Mouse (Mus musculus): Measurements from ENCODE around the gene Krt79. TPM values are rescaled to one million over a fixed set of nuclear protein-coding genes. Genes with fewer than 3 reads are reported as not detected.
A peak's percentile ranks its signal among the peaks of the same experiment; 100 is the strongest.

Gene Krt79
- polyA plus RNA-seq (2014; fragmentation: Nextera tagmentation; extraction: Ambion mirVana) = not detected in 2 replicates

GRCm38 (mm10) chr15:101940274-101940829 lies at the start of gene Krt79:
Krt79 (minus strand) TSS chr15:101940324.
- no peak within 1 kb of the TSS for H3K27ac ChIP-seq (replicated peaks; ENCODE audit: low read depth, low read length)
- DNase-seq (ENCODE audit: low spot score) = no peak
- no peaks in the 10 kb centered on the region for H3K36me3 ChIP-seq (ENCODE audit: control insufficient read depth, insufficient read depth, low read length)
- no peak for ATAC-seq (ENCODE audit: insufficient number of reproducible peaks, low FRiP score, low TSS enrichment, low read depth)
- H3K4me3 ChIP-seq (ENCODE audit: low read depth, low read length) = no peak within 1 kb of the TSS
- no peaks in the 10 kb centered on the region for H3K27me3 ChIP-seq (ENCODE audit: control insufficient read depth, insufficient read depth, low read length)
- no peak within 1 kb of the TSS for H3K9ac ChIP-seq (ENCODE audit: low read length)
- 66% methylated on average over 6 of the region's 6 CpGs for whole genome bisulfite sequencing
- no peaks in the 10 kb centered on the region for H3K4me1 ChIP-seq (ENCODE audit: control insufficient read depth, insufficient read depth, low read length)
- no peak within 1 kb of the TSS for H3K4me2 ChIP-seq (ENCODE audit: low read depth, severe bottlenecking)
- no peaks in the 10 kb centered on the region for H3K9me3 ChIP-seq (ENCODE audit: control insufficient read depth, low read length)

- no peak for ATAC-seq (ENCODE audit: insufficient number of reproducible peaks, low FRiP score, low TSS enrichment, low read depth)
- Histone ChIP-seq H3K36me3 (ENCODE audit: control insufficient read depth, insufficient read depth, low read length) (no peaks in the 10 kb centered on the region), H3K27me3 (ENCODE audit: control insufficient read depth, insufficient read depth, low read length) (no peaks in the 10 kb centered on the region), H3K4me1 (ENCODE audit: control insufficient read depth, insufficient read depth, low read length) (no peaks in the 10 kb centered on the region), H3K4me2 (ENCODE audit: low read depth, severe bottlenecking) (no peak overlapping the region), H3K4me3 (ENCODE audit: low read depth, low read length) (no peak overlapping the region), H3K9ac (ENCODE audit: low read length) (no peak overlapping the region), H3K27ac (replicated peaks; ENCODE audit: low read depth, low read length) (no peak overlapping the region), H3K9me3 (ENCODE audit: control insufficient read depth, low read length) (no peaks in the 10 kb centered on the region)
- DNase-seq (ENCODE audit: low spot score) = no peak
- WGBS = 57% methylated on average over 8 of the region's 8 CpGs
These were observed 48.6 kb upstream of the Krt79 start for GRCm38 (mm10) chr15:101988714-101989113.

DNA sequence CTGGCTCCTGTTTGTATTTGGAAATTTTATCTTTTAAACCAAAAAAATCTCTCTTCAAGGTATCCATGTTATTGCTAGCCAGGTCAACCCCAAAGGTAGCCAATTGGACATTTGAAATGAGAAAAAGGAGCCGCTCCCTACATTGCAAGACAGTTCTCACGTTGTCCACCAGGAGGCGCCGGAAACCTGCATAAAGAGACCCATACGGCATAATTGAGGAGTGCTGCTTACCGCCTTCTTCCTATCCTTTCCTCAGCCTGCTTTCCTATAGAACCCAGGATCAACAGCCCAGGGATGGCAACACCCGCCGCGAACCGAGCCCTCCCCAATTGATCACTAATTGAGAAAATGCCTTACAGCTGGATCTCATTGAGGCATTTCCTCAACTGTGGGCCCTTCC lies 48.0 kb upstream of the Krt79 start:
- H3K36me3 ChIP-seq (ENCODE audit: control insufficient read depth, insufficient read depth, low read length) = no peaks in the 10 kb centered on the region
- H3K27me3 ChIP-seq (ENCODE audit: control insufficient read depth, insufficient read depth, low read length) = no peaks in the 10 kb centered on the region
- H3K4me2 ChIP-seq (ENCODE audit: low read depth, severe bottlenecking) = no peak overlapping the region
- WGBS = under 1% methylated on average over 10 of the region's 10 CpGs
- H3K27ac ChIP-seq (replicated peaks; ENCODE audit: low read depth, low read length) = no peak overlapping the region
- H3K4me1 ChIP-seq (ENCODE audit: control insufficient read depth, insufficient read depth, low read length) = no peaks in the 10 kb centered on the region
- H3K9ac ChIP-seq (ENCODE audit: low read length) = no peak overlapping the region
- no peak overlapping the region for H3K4me3 ChIP-seq (ENCODE audit: low read depth, low read length)
- H3K9me3 ChIP-seq (ENCODE audit: control insufficient read depth, low read length) = no peaks in the 10 kb centered on the region
- ATAC-seq (ENCODE audit: insufficient number of reproducible peaks, low FRiP score, low TSS enrichment, low read depth) (no peak), DNase-seq (ENCODE audit: low spot score) (peak; percentile 94)

DNA sequence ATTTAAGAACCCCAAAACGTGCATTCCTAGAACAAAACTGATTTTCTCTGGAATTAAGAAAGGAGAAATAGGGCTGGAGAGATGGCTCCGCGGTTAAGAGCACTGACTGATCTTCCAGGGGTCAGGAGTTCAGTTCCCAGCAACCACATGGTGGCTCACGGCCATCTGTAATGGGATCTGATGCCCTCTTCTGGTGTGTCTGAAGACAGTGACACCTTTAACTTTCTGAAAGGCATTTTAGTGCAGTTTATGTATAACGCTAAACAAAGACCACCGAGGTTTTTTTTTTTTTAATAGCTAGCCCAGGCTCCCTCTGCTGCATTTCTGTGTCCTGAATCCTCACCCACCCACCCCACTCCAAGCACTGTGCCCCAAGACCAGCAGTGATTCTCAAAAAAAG lies 44.6 kb upstream of the Krt79 start:
- Histone ChIP-seq H3K9me3 (ENCODE audit: control insufficient read depth, low read length) (no peaks in the 10 kb centered on the region), H3K36me3 (ENCODE audit: control insufficient read depth, insufficient read depth, low read length) (no peaks in the 10 kb centered on the region), H3K9ac (ENCODE audit: low read length) (peak overlapping the region; percentile 40; the same call in 1 of the 2 replicates), H3K27ac (replicated peaks; ENCODE audit: low read depth, low read length) (no peak overlapping the region), H3K27me3 (ENCODE audit: control insufficient read depth, insufficient read depth, low read length) (no peaks in the 10 kb centered on the region), H3K4me2 (ENCODE audit: low read depth, severe bottlenecking) (peak overlapping the region; percentile 24), H3K4me1 (ENCODE audit: control insufficient read depth, insufficient read depth, low read length) (no peaks in the 10 kb centered on the region), H3K4me3 (ENCODE audit: low read depth, low read length) (no peak overlapping the region)
- ATAC-seq (ENCODE audit: insufficient number of reproducible peaks, low FRiP score, low TSS enrichment, low read depth) (no peak), DNase-seq (ENCODE audit: low spot score) (no peak)
- 15% methylated on average over 6 of the region's 6 CpGs for whole genome bisulfite sequencing

GRCm38 (mm10) chr15:101983949-101984601 lies 44.0 kb upstream of the Krt79 start:
- H3K9ac ChIP-seq (ENCODE audit: low read length) = peak overlapping the region; percentile 37; the same call in 1 of the 2 replicates
- peak overlapping the region; percentile 56; the same call in 1 of the 2 replicates for H3K27ac ChIP-seq (replicated peaks; ENCODE audit: low read depth, low read length)
- peak; percentile 83 for ATAC-seq (ENCODE audit: insufficient number of reproducible peaks, low FRiP score, low TSS enrichment, low read depth)
- H3K4me3 ChIP-seq (ENCODE audit: low read depth, low read length) = peak overlapping the region; percentile 21; the same call in 1 of the 2 replicates
- no peaks in the 10 kb centered on the region for H3K36me3 ChIP-seq (ENCODE audit: control insufficient read depth, insufficient read depth, low read length)
- H3K27me3 ChIP-seq (ENCODE audit: control insufficient read depth, insufficient read depth, low read length) = no peaks in the 10 kb centered on the region
- peak; percentile 98 for DNase-seq (ENCODE audit: low spot score)
- WGBS = 2% methylated on average over 15 of the region's 15 CpGs
- no peaks in the 10 kb centered on the region for H3K9me3 ChIP-seq (ENCODE audit: control insufficient read depth, low read length)
- no peaks in the 10 kb centered on the region for H3K4me1 ChIP-seq (ENCODE audit: control insufficient read depth, insufficient read depth, low read length)
- peak overlapping the region; percentile 41 for H3K4me2 ChIP-seq (ENCODE audit: low read depth, severe bottlenecking)

- no peaks in the 10 kb centered on the region for H3K36me3 ChIP-seq (ENCODE audit: control insufficient read depth, insufficient read depth, low read length)
- H3K27me3 ChIP-seq (ENCODE audit: control insufficient read depth, insufficient read depth, low read length) = no peaks in the 10 kb centered on the region
- peak overlapping the region; percentile 41 for H3K4me2 ChIP-seq (ENCODE audit: low read depth, severe bottlenecking)
- no peaks in the 10 kb centered on the region for H3K4me1 ChIP-seq (ENCODE audit: control insufficient read depth, insufficient read depth, low read length)
- no peak for DNase-seq (ENCODE audit: low spot score)
- H3K9me3 ChIP-seq (ENCODE audit: control insufficient read depth, low read length) = no peaks in the 10 kb centered on the region
- WGBS = 83% methylated on average over 13 of the region's 13 CpGs
- H3K9ac ChIP-seq (ENCODE audit: low read length) = peak overlapping the region; percentile 37; the same call in 1 of the 2 replicates
- ATAC-seq (ENCODE audit: insufficient number of reproducible peaks, low FRiP score, low TSS enrichment, low read depth) = no peak
- no peak overlapping the region; the same call in 1 of the 2 replicates for H3K27ac ChIP-seq (replicated peaks; ENCODE audit: low read depth, low read length)
- H3K4me3 ChIP-seq (ENCODE audit: low read depth, low read length) = no peak overlapping the region
These were observed 43.3 kb upstream of the Krt79 start for GRCm38 (mm10) chr15:101983315-101983948.

GRCm38 (mm10) chr15:101980849-101981248 lies 40.7 kb upstream of the Krt79 start:
- no peaks in the 10 kb centered on the region for H3K9me3 ChIP-seq (ENCODE audit: control insufficient read depth, low read length)
- no peak overlapping the region for H3K4me3 ChIP-seq (ENCODE audit: low read depth, low read length)
- H3K27me3 ChIP-seq (ENCODE audit: control insufficient read depth, insufficient read depth, low read length) = no peaks in the 10 kb centered on the region
- H3K4me1 ChIP-seq (ENCODE audit: control insufficient read depth, insufficient read depth, low read length) = peaks cover 21% of the 10 kb centered on the region
- H3K36me3 ChIP-seq (ENCODE audit: control insufficient read depth, insufficient read depth, low read length) = no peaks in the 10 kb centered on the region
- ATAC-seq (ENCODE audit: insufficient number of reproducible peaks, low FRiP score, low TSS enrichment, low read depth) = no peak
- H3K4me2 ChIP-seq (ENCODE audit: low read depth, severe bottlenecking) = no peak overlapping the region
- no peak for DNase-seq (ENCODE audit: low spot score)
- H3K27ac ChIP-seq (replicated peaks; ENCODE audit: low read depth, low read length) = no peak overlapping the region
- H3K9ac ChIP-seq (ENCODE audit: low read length) = no peak overlapping the region
- 62% methylated on average over 6 of the region's 6 CpGs for WGBS

- peak; percentile 78 for DNase-seq (ENCODE audit: low spot score)
- H3K27me3 ChIP-seq (ENCODE audit: control insufficient read depth, insufficient read depth, low read length) = no peaks in the 10 kb centered on the region
- H3K27ac ChIP-seq (replicated peaks; ENCODE audit: low read depth, low read length) = no peak overlapping the region; the same call in 1 of the 2 replicates
- peak overlapping the region; percentile 73 for H3K9ac ChIP-seq (ENCODE audit: low read length)
- peaks cover 25% of the 10 kb centered on the region for H3K4me1 ChIP-seq (ENCODE audit: control insufficient read depth, insufficient read depth, low read length)
- H3K4me3 ChIP-seq (ENCODE audit: low read depth, low read length) = peak overlapping the region; percentile 30
- WGBS = 3% methylated on average over 38 of the region's 39 CpGs
- H3K36me3 ChIP-seq (ENCODE audit: control insufficient read depth, insufficient read depth, low read length) = no peaks in the 10 kb centered on the region
- peak overlapping the region; percentile 74 for H3K4me2 ChIP-seq (ENCODE audit: low read depth, severe bottlenecking)
- H3K9me3 ChIP-seq (ENCODE audit: control insufficient read depth, low read length) = no peaks in the 10 kb centered on the region
- peak; percentile 83 for ATAC-seq (ENCODE audit: insufficient number of reproducible peaks, low FRiP score, low TSS enrichment, low read depth)
These were observed 37.1 kb upstream of the Krt79 start for GRCm38 (mm10) chr15:101977043-101977726.

Data from limb, embryonic 11.5 days (tissue).